Mouse (Mus musculus) megakaryocyte, embryonic 14.5 days (primary cell): ENCODE data around the gene Mn1.

Experiments used
- FLI1 ChIP-seq: IDR thresholded peaks from 2 replicates; pipeline ENCODE4 v1.6.1; 2012; ENCODE audit warnings: low read length, inconsistent platforms, mixed read lengths
- GATA1 ChIP-seq: IDR thresholded peaks from 3 replicates; pipeline ENCODE4 v1.6.1; 2012; ENCODE audit warnings: mixed read lengths, low read length, inconsistent platforms, borderline replicate concordance

- no peak for TF ChIP-seq GATA1
- no peak for TF ChIP-seq FLI1
Measured at GRCm38 (mm10) chr5:111436260-111436659, 19.1 kb downstream of the Mn1 start.
